Mouse (Mus musculus) limb, embryonic 13.5 days (tissue): ENCODE results near the gene Ugt1a10. TPM values are rescaled to one million over a fixed set of nuclear protein-coding genes. Genes with fewer than 3 reads are reported as not detected.

ENCODE experiments used
- ATAC-seq: fragments of 200-750 bp; cut with Nextera tagmentation; 2 replicates; pipeline ENCODE4 v1.8.0; 2017; ENCODE audit warnings: low read depth, moderate number of reproducible peaks, moderate TSS enrichment; ENCODE audit not compliant: low FRiP score
- H3K27ac ChIP-seq: fragments of 300-500 bp; sonication (generic); 2 replicates; pipeline ENCODE4 v1.5.1; 2015; ENCODE audit warnings: inconsistent platforms, mild to moderate bottlenecking, moderate library complexity
- H3K27me3 ChIP-seq: fragments of 300-500 bp; sonication (generic); 2 replicates; pipeline ENCODE4 v1.6.1; 2015; ENCODE audit warnings: mild to moderate bottlenecking, inconsistent platforms
- H3K36me3 ChIP-seq: fragments of 300-500 bp; sonication (generic); 2 replicates; pipeline ENCODE4 v1.6.1; 2015; ENCODE audit warnings: inconsistent platforms, mild to moderate bottlenecking, moderate library complexity
- H3K4me1 ChIP-seq: fragments of 300-500 bp; sonication (generic); 2 replicates; pipeline ENCODE4 v1.6.1; 2015; ENCODE audit warnings: inconsistent platforms
- H3K4me2 ChIP-seq: fragments of 300-500 bp; sonication (generic); replicated peaks from 2 replicates; pipeline ENCODE4 v1.6.1; 2015; ENCODE audit warnings: inconsistent platforms, mild to moderate bottlenecking, moderate library complexity
- H3K4me3 ChIP-seq: fragments of 300-500 bp; sonication (generic); 2 replicates; pipeline ENCODE4 v1.5.1; 2015; ENCODE audit warnings: moderate library complexity, mild to moderate bottlenecking, inconsistent platforms
- H3K9ac ChIP-seq: fragments of 300-500 bp; sonication (generic); 2 replicates; pipeline ENCODE4 v1.6.1; 2015; ENCODE audit warnings: mild to moderate bottlenecking, inconsistent platforms
- H3K9me3 ChIP-seq: fragments of 300-500 bp; sonication (generic); 2 replicates; pipeline ENCODE4 v1.6.1; 2016; ENCODE audit warnings: inconsistent platforms
- WGBS: fragments of 180-500 bp; shearing (Covaris S2); methylation state at CpG from one replicate; pipeline ENCODE4 v1.1.7; 2015; 5-methylcytosine and 5-hydroxymethylcytosine counted together
- polyA plus RNA-seq: library from polyadenylated mRNA; unstranded; fragments of >200 nt; fragmentation: Nextera tagmentation; extraction: Ambion mirVana; gene quantifications from 2 replicates; pipeline ENCODE4 v1.2.1, GENCODE M21; 2015

The Ugt1a10 gene
- polyA plus RNA-seq, 1 experiment from 2014 or later: not detected

GRCm38 (mm10) chr1:88240579-88240978 is 185.4 kb downstream of the Ugt1a10 start:
- Histone ChIP-seq H3K4me3 (no peak overlapping the region), H3K9me3 (peaks cover 94% of the 10 kb centered on the region), H3K4me1 (no peaks in the 10 kb centered on the region), H3K4me2 (no peak overlapping the region), H3K9ac (no peak overlapping the region), H3K27ac (no peak overlapping the region), H3K36me3 (no peaks in the 10 kb centered on the region), H3K27me3 (no peaks in the 10 kb centered on the region)
- WGBS: 70% methylated on average over 4 of the region's 4 CpGs
- no peak for ATAC-seq

GRCm38 (mm10) chr1:88243861-88244260 is 188.7 kb downstream of the Ugt1a10 start:
- 63% methylated on average over 5 of the region's 5 CpGs for WGBS
- peaks cover 96% of the 10 kb centered on the region for H3K9me3 ChIP-seq
- no peak overlapping the region for H3K27ac ChIP-seq
- no peak overlapping the region for H3K9ac ChIP-seq
- no peak overlapping the region for H3K4me2 ChIP-seq
- H3K4me3 ChIP-seq: no peak overlapping the region
- no peaks in the 10 kb centered on the region for H3K4me1 ChIP-seq
- no peak for ATAC-seq
- H3K36me3 ChIP-seq: no peaks in the 10 kb centered on the region
- H3K27me3 ChIP-seq: no peaks in the 10 kb centered on the region

GRCm38 (mm10) chr1:88245881-88246280 is 190.7 kb downstream of the Ugt1a10 start:
- no peak overlapping the region for H3K9ac ChIP-seq
- no peak overlapping the region for H3K4me2 ChIP-seq
- no peaks in the 10 kb centered on the region for H3K27me3 ChIP-seq
- peaks cover 96% of the 10 kb centered on the region for H3K9me3 ChIP-seq
- no peak for ATAC-seq
- no peak overlapping the region for H3K4me3 ChIP-seq
- H3K4me1 ChIP-seq: no peaks in the 10 kb centered on the region
- H3K27ac ChIP-seq: no peak overlapping the region
- 76% methylated on average over 6 of the region's 6 CpGs for WGBS
- H3K36me3 ChIP-seq: no peaks in the 10 kb centered on the region

- H3K36me3 ChIP-seq: no peaks in the 10 kb centered on the region
- H3K9ac ChIP-seq: no peak overlapping the region
- no peak overlapping the region for H3K4me3 ChIP-seq
- H3K4me2 ChIP-seq: no peak overlapping the region
- no peak overlapping the region for H3K27ac ChIP-seq
- H3K27me3 ChIP-seq: no peaks in the 10 kb centered on the region
- 44% methylated on average over 6 of the region's 6 CpGs for WGBS
- H3K9me3 ChIP-seq: peaks cover 96% of the 10 kb centered on the region
- H3K4me1 ChIP-seq: no peaks in the 10 kb centered on the region
- no peak for ATAC-seq
These were observed 191.2 kb downstream of the Ugt1a10 start for GRCm38 (mm10) chr1:88246386-88246785.

GRCm38 (mm10) chr1:88247660-88248059 is 192.5 kb downstream of the Ugt1a10 start:
- Histone ChIP-seq H3K9ac (no peak overlapping the region), H3K27ac (no peak overlapping the region), H3K4me1 (no peaks in the 10 kb centered on the region), H3K4me3 (no peak overlapping the region), H3K36me3 (no peaks in the 10 kb centered on the region), H3K9me3 (peaks cover 94% of the 10 kb centered on the region), H3K27me3 (no peaks in the 10 kb centered on the region), H3K4me2 (no peak overlapping the region)
- WGBS: 55% methylated on average over 2 of the region's 2 CpGs
- no peak for ATAC-seq

GRCm38 (mm10) chr1:88248658-88249057 is 193.5 kb downstream of the Ugt1a10 start:
- Histone ChIP-seq H3K9ac (no peak overlapping the region), H3K36me3 (no peaks in the 10 kb centered on the region), H3K4me3 (no peak overlapping the region), H3K9me3 (peaks cover 91% of the 10 kb centered on the region), H3K4me1 (no peaks in the 10 kb centered on the region), H3K27me3 (no peaks in the 10 kb centered on the region), H3K4me2 (no peak overlapping the region), H3K27ac (no peak overlapping the region)
- 67% methylated on average over 4 of the region's 4 CpGs for WGBS
- no peak for ATAC-seq

GRCm38 (mm10) chr1:88249596-88249995 is 194.4 kb downstream of the Ugt1a10 start:
- H3K4me1 ChIP-seq: no peaks in the 10 kb centered on the region
- WGBS: 75% methylated on average over 7 of the region's 7 CpGs
- no peak overlapping the region for H3K4me3 ChIP-seq
- no peak overlapping the region for H3K9ac ChIP-seq
- no peaks in the 10 kb centered on the region for H3K36me3 ChIP-seq
- no peak overlapping the region for H3K4me2 ChIP-seq
- H3K27ac ChIP-seq: no peak overlapping the region
- peaks cover 87% of the 10 kb centered on the region for H3K9me3 ChIP-seq
- no peak for ATAC-seq
- no peaks in the 10 kb centered on the region for H3K27me3 ChIP-seq

- no peak for ATAC-seq
- Histone ChIP-seq H3K27ac (no peak overlapping the region), H3K4me1 (no peaks in the 10 kb centered on the region), H3K36me3 (no peaks in the 10 kb centered on the region), H3K27me3 (no peaks in the 10 kb centered on the region), H3K4me3 (no peak overlapping the region), H3K9ac (no peak overlapping the region), H3K4me2 (no peak overlapping the region), H3K9me3 (peaks cover 87% of the 10 kb centered on the region)
- WGBS: 81% methylated on average over 5 of the region's 5 CpGs
These were observed 194.8 kb downstream of the Ugt1a10 start for GRCm38 (mm10) chr1:88250023-88250422.

GRCm38 (mm10) chr1:88253106-88253505 is 197.9 kb downstream of the Ugt1a10 start:
- H3K36me3 ChIP-seq: no peaks in the 10 kb centered on the region
- no peak overlapping the region for H3K9ac ChIP-seq
- H3K27ac ChIP-seq: no peak overlapping the region
- H3K4me1 ChIP-seq: no peaks in the 10 kb centered on the region
- no peak overlapping the region for H3K4me2 ChIP-seq
- no peak overlapping the region for H3K4me3 ChIP-seq
- no peaks in the 10 kb centered on the region for H3K27me3 ChIP-seq
- WGBS: 75% methylated on average over 8 of the region's 8 CpGs
- peaks cover 86% of the 10 kb centered on the region for H3K9me3 ChIP-seq
- no peak for ATAC-seq

- Histone ChIP-seq H3K4me2 (no peak overlapping the region), H3K27me3 (no peaks in the 10 kb centered on the region), H3K4me3 (no peak overlapping the region), H3K4me1 (no peaks in the 10 kb centered on the region), H3K27ac (no peak overlapping the region), H3K9me3 (peaks cover 85% of the 10 kb centered on the region), H3K9ac (no peak overlapping the region), H3K36me3 (no peaks in the 10 kb centered on the region)
- ATAC-seq: no peak
- 68% methylated on average over 6 of the region's 6 CpGs for WGBS
These were observed 198.4 kb downstream of the Ugt1a10 start for GRCm38 (mm10) chr1:88253540-88253939.

- ATAC-seq: no peak
- no peak overlapping the region for H3K4me3 ChIP-seq
- H3K27me3 ChIP-seq: no peaks in the 10 kb centered on the region
- 87% methylated on average over 12 of the region's 12 CpGs for WGBS
- peaks cover 8% of the 10 kb centered on the region for H3K36me3 ChIP-seq
- no peak overlapping the region for H3K27ac ChIP-seq
- H3K4me1 ChIP-seq: no peaks in the 10 kb centered on the region
- peaks cover 77% of the 10 kb centered on the region for H3K9me3 ChIP-seq
- H3K4me2 ChIP-seq: no peak overlapping the region
- H3K9ac ChIP-seq: no peak overlapping the region
These were observed 199.7 kb downstream of the Ugt1a10 start for GRCm38 (mm10) chr1:88254793-88255465.

GRCm38 (mm10) chr1:88255466-88255857 is 200.3 kb downstream of the Ugt1a10 start:
- ATAC-seq: no peak
- Histone ChIP-seq H3K27ac (no peak overlapping the region), H3K36me3 (peaks cover 14% of the 10 kb centered on the region), H3K9me3 (peaks cover 72% of the 10 kb centered on the region), H3K4me2 (no peak overlapping the region), H3K9ac (no peak overlapping the region), H3K27me3 (no peaks in the 10 kb centered on the region), H3K4me1 (no peaks in the 10 kb centered on the region), H3K4me3 (no peak overlapping the region)
- WGBS: 57% methylated on average over 2 of the region's 2 CpGs
